Mouse (Mus musculus) testis, adult 2 months (tissue): ENCODE data around the gene Apba2. TPM values are rescaled to one million over a fixed set of nuclear protein-coding genes. Genes with fewer than 3 reads are reported as not detected.

Experiments used
- H3K27ac ChIP-seq: fragments of 200-500 bp; 2 replicates; pipeline ENCODE4 v1.5.1; 2012; ENCODE audit warnings: low read depth, low read length; ENCODE audit not compliant: control insufficient read depth, insufficient read depth
- H3K27me3 ChIP-seq: fragments of 200-500 bp; 2 replicates; pipeline ENCODE4 v1.6.1; 2012; ENCODE audit warnings: mild to moderate bottlenecking, low read length, moderate library complexity; ENCODE audit not compliant: control insufficient read depth, insufficient read depth
- H3K36me3 ChIP-seq: fragments of 200-500 bp; 2 replicates; pipeline ENCODE4 v1.6.1; 2012; ENCODE audit warnings: mild to moderate bottlenecking, low read length; ENCODE audit not compliant: control insufficient read depth, insufficient read depth
- H3K4me1 ChIP-seq: fragments of 200-500 bp; 2 replicates; pipeline ENCODE4 v1.6.1; 2012; ENCODE audit warnings: low read length; ENCODE audit not compliant: control insufficient read depth, insufficient read depth
- H3K4me3 ChIP-seq: fragments of 200-500 bp; 2 replicates; pipeline ENCODE4 v1.5.1; 2012; ENCODE audit warnings: low read depth, mild to moderate bottlenecking, low read length, moderate library complexity, mixed read lengths; ENCODE audit not compliant: control insufficient read depth
- CTCF ChIP-seq: fragments of 200-500 bp; IDR thresholded peaks from 2 replicates; pipeline ENCODE4 v1.5.1; 2012; ENCODE audit warnings: low read depth, mild to moderate bottlenecking, inconsistent platforms, low read length, moderate library complexity; ENCODE audit not compliant: control insufficient read depth, insufficient read depth, insufficient replicate concordance
- POLR2A ChIP-seq: fragments of 200-500 bp; IDR thresholded peaks from 2 replicates; pipeline ENCODE4 v1.6.1; 2012; ENCODE audit warnings: low read depth, mild to moderate bottlenecking, inconsistent platforms, low read length, moderate library complexity; ENCODE audit not compliant: control insufficient read depth
- polyA plus RNA-seq: library from polyadenylated mRNA; depleted of rRNA; stranded (reverse); fragments of >200 nt; gene quantifications from 2 replicates; pipeline ENCODE4 v1.2.3, GENCODE M21; 2012

Apba2 gene
- polyA plus RNA-seq, 1 experiment: 0.51 TPM

- H3K27ac ChIP-seq: no peak overlapping the region
- H3K27me3 ChIP-seq: no peaks in the 10 kb centered on the region
- no peaks in the 10 kb centered on the region for H3K4me1 ChIP-seq
- no peaks in the 10 kb centered on the region for H3K36me3 ChIP-seq
- TF ChIP-seq POLR2A (no peak), CTCF (no peak)
- no peak overlapping the region for H3K4me3 ChIP-seq
These were observed 163.6 kb downstream of the Apba2 start for GRCm38 (mm10) chr7:64665120-64665519.

GRCm38 (mm10) chr7:64665716-64666298 lies 164.3 kb downstream of the Apba2 start:
- H3K27me3 ChIP-seq: no peaks in the 10 kb centered on the region
- H3K4me3 ChIP-seq: no peak overlapping the region
- TF ChIP-seq CTCF: no peak
- no peak for TF ChIP-seq POLR2A
- H3K36me3 ChIP-seq: no peaks in the 10 kb centered on the region
- H3K27ac ChIP-seq: no peak overlapping the region
- H3K4me1 ChIP-seq: no peaks in the 10 kb centered on the region

GRCm38 (mm10) chr7:64667959-64668358 lies 166.5 kb downstream of the Apba2 start:
- no peak overlapping the region for H3K4me3 ChIP-seq
- no peaks in the 10 kb centered on the region for H3K4me1 ChIP-seq
- TF ChIP-seq POLR2A (no peak), CTCF (no peak)
- no peaks in the 10 kb centered on the region for H3K27me3 ChIP-seq
- H3K36me3 ChIP-seq: no peaks in the 10 kb centered on the region
- H3K27ac ChIP-seq: no peak overlapping the region

- Histone ChIP-seq H3K4me1 (no peaks in the 10 kb centered on the region), H3K36me3 (no peaks in the 10 kb centered on the region), H3K27ac (no peak overlapping the region), H3K27me3 (no peaks in the 10 kb centered on the region), H3K4me3 (no peak overlapping the region)
- TF ChIP-seq POLR2A: no peak
- TF ChIP-seq CTCF: no peak
These were observed 178.4 kb downstream of the Apba2 start for GRCm38 (mm10) chr7:64679771-64680479.

- H3K27me3 ChIP-seq: no peaks in the 10 kb centered on the region
- TF ChIP-seq POLR2A (no peak), CTCF (no peak)
- H3K36me3 ChIP-seq: no peaks in the 10 kb centered on the region
- no peak overlapping the region for H3K4me3 ChIP-seq
- H3K27ac ChIP-seq: no peak overlapping the region
- H3K4me1 ChIP-seq: no peaks in the 10 kb centered on the region
These were observed 183.4 kb downstream of the Apba2 start for GRCm38 (mm10) chr7:64684893-64685292.

GRCm38 (mm10) chr7:64688115-64688817 lies 186.8 kb downstream of the Apba2 start:
- no peak overlapping the region for H3K4me3 ChIP-seq
- no peaks in the 10 kb centered on the region for H3K27me3 ChIP-seq
- H3K27ac ChIP-seq: no peak overlapping the region
- no peaks in the 10 kb centered on the region for H3K4me1 ChIP-seq
- H3K36me3 ChIP-seq: no peaks in the 10 kb centered on the region
- TF ChIP-seq CTCF: no peak
- TF ChIP-seq POLR2A: no peak

- Histone ChIP-seq H3K4me3 (no peak overlapping the region), H3K27me3 (no peaks in the 10 kb centered on the region), H3K4me1 (no peaks in the 10 kb centered on the region), H3K36me3 (no peaks in the 10 kb centered on the region), H3K27ac (no peak overlapping the region)
- TF ChIP-seq POLR2A (no peak), CTCF (no peak)
These were observed 190.3 kb downstream of the Apba2 start for GRCm38 (mm10) chr7:64691831-64692230.
